Mouse (Mus musculus) erythroblast, embryonic 14.5 days (primary cell): ENCODE measurements around the gene Crb1.

Source experiments
- GATA1 ChIP-seq: IDR thresholded peaks from 2 replicates; pipeline ENCODE4 v1.6.1; 2012; ENCODE audit warnings: low read length, inconsistent platforms, mixed read lengths
- TAL1 ChIP-seq: IDR thresholded peaks from 3 replicates; pipeline ENCODE4 v1.6.1; 2012; ENCODE audit warnings: low read length, inconsistent platforms, mixed read lengths

- TF ChIP-seq GATA1 (no peak), TAL1 (no peak)
These were observed 112.7 kb downstream of the Crb1 start for GRCm38 (mm10) chr1:139264245-139264644.
